Mouse (Mus musculus): ENCODE measurements around the gene B3gnt9.
"Not testable (repeated sequence)": the region's sequence is repeated elsewhere in the genome, so short reads cannot be mapped to it uniquely, and the experiment has no call there.

GRCm38 (mm10) chr8:105232321-105232693, 22.6 kb downstream of the B3gnt9 start:
- TF ChIP-seq CTCF (IDR thresholded peaks at IDR 0.05; ENCODE audit: control insufficient read depth, insufficient read depth, low read length); POLR2A (IDR thresholded peaks at IDR 0.05; ENCODE audit: borderline replicate concordance, control insufficient read depth, low read depth, low read length): not testable (repeated sequence)

Data from bone marrow, adult 2 months (tissue).